Mouse (Mus musculus): ENCODE data around the gene Fgf9.

DNA sequence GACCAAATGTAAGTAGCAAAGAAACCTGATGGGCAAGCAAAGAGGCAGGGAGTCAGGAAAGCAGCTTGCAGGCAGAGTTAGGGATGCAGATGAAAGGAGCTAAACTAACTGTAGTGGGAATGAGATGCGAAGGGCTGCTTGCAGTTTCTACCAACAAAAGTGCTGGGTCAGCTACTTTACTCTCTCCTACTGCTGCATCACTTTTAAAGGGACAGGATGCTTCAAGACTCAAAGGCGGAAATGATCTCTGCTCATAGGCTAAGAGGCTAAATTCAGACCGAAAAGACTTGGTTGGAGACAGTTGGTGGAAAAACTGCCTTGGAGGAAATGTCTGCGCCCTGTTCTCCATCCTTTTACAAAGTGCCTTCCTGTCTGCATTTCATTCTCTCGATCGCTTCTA lies 420 bp upstream of the Fgf9 start:
- TF ChIP-seq POLR2A (IDR thresholded peaks at IDR 0.05; ENCODE audit: low read depth, low read length) (no peak), CTCF (IDR thresholded peaks at IDR 0.05; ENCODE audit: borderline replicate concordance, insufficient read depth, low read length) (no peak)
